Mouse (Mus musculus) urinary bladder, adult 2 months (tissue): ENCODE results near the gene Ubr1. TPM values are rescaled to one million over a fixed set of nuclear protein-coding genes. Genes with fewer than 3 reads are reported as not detected.

Source experiments
- DNase-seq: peaks from one replicate; pipeline ENCODE4 v3.0.0; 2022; ENCODE audit warnings: low spot score
- polyA plus RNA-seq: library from polyadenylated mRNA; depleted of rRNA; stranded (reverse); fragments of >200 nt; gene quantifications from 2 replicates; pipeline ENCODE4 v1.2.3, GENCODE M21; 2012; rRNA removed

Ubr1 gene
- polyA plus RNA-seq, 1 experiment = 12.7 TPM

GRCm38 (mm10) chr2:120853151-120853550, 117.4 kb downstream of the Ubr1 start:
- no peak for DNase-seq

- DNase-seq = no peak
These were observed 117.9 kb downstream of the Ubr1 start for GRCm38 (mm10) chr2:120852626-120853025.

- DNase-seq = peak; percentile 98
These were observed 120.0 kb downstream of the Ubr1 start, which contains the start of gene Ttbk2 for GRCm38 (mm10) chr2:120850424-120851082. Ttbk2 (minus strand) TSS chr2:120850604.

GRCm38 (mm10) chr2:120849449-120850423, 120.8 kb downstream of the Ubr1 start, which contains the start of gene Cdan1:
Cdan1 (minus strand) TSS chr2:120850128.
- DNase-seq = no peak

- no peak for DNase-seq
These were observed 125.2 kb downstream of the Ubr1 start for GRCm38 (mm10) chr2:120845280-120845679.

GRCm38 (mm10) chr2:120843990-120844389, 126.5 kb downstream of the Ubr1 start:
- DNase-seq = no peak

- DNase-seq = no peak
These were observed 129.3 kb downstream of the Ubr1 start for GRCm38 (mm10) chr2:120841211-120841610.

GRCm38 (mm10) chr2:120835167-120835566, 135.3 kb downstream of the Ubr1 start:
- no peak for DNase-seq

- DNase-seq = no peak
These were observed 143.4 kb downstream of the Ubr1 start for GRCm38 (mm10) chr2:120826936-120827638.

Other genes starting within 250 kb of the Ubr1 start
- 11.0 and 13.2 TPM in 2 replicates for gene Cdan1, start 120.6 kb downstream of the Ubr1 start, polyA plus RNA-seq
- 4.5 and 5.0 TPM in 2 replicates for gene Ttbk2, start 120.1 kb downstream of the Ubr1 start, polyA plus RNA-seq
- gene Tmem62, start 6.3 kb upstream of the Ubr1 start, polyA plus RNA-seq = 9.1 and 12.1 TPM in 2 replicates
- gene Ccndbp1, start 37.7 kb upstream of the Ubr1 start, polyA plus RNA-seq = 61.7 and 71.0 TPM in 2 replicates
- gene Epb42, start 66.4 kb upstream of the Ubr1 start, polyA plus RNA-seq = 0.22 and 0.38 TPM in 2 replicates
- 2.1 and 3.3 TPM in 2 replicates for gene Tgm5, start 115.1 kb upstream of the Ubr1 start, polyA plus RNA-seq
- 0.47 and 0.88 TPM in 2 replicates for gene Tgm7, start 139.1 kb upstream of the Ubr1 start, polyA plus RNA-seq
- 10.2 and 12.4 TPM in 2 replicates for gene Adal, start 169.7 kb upstream of the Ubr1 start, polyA plus RNA-seq
- 7.9 and 8.9 TPM in 2 replicates for gene Lcmt2, start 169.9 kb upstream of the Ubr1 start, polyA plus RNA-seq
- gene Tubgcp4, start 199.9 kb upstream of the Ubr1 start, polyA plus RNA-seq = 25.1 and 34.3 TPM in 2 replicates
- 6.6 and 9.4 TPM in 2 replicates for gene Zscan29, start 200.4 kb upstream of the Ubr1 start, polyA plus RNA-seq